Mouse (Mus musculus) cerebellum, adult 18-20 months (tissue): ENCODE results near the gene Trim41.
"Not testable (repeated sequence)": the region's sequence is repeated elsewhere in the genome, so short reads cannot be mapped to it uniquely, and the experiment has no call there.

Source experiments
- DNase-seq, 2 experiments: peaks; one replicate each; pipeline ENCODE4 v3.0.0; 2021

Trim41 gene

GRCm38 (mm10) chr11:48810142-48810541 is 7.0 kb downstream of the Trim41 start:
- DNase-seq = no peak

GRCm38 (mm10) chr11:48809434-48809830 is 7.7 kb downstream of the Trim41 start:
- no peak for DNase-seq

- DNase-seq = no peak
Measured at GRCm38 (mm10) chr11:48808737-48809433, 8.3 kb downstream of the Trim41 start.

- no peak for DNase-seq
Measured at GRCm38 (mm10) chr11:48808304-48808646, 8.9 kb downstream of the Trim41 start.

- DNase-seq = no peak
Measured at GRCm38 (mm10) chr11:48807563-48808303, 9.4 kb downstream of the Trim41 start.

GRCm38 (mm10) chr11:48806856-48807562 is 10.1 kb downstream of the Trim41 start:
- DNase-seq = no peak

- DNase-seq = no peak
Measured at GRCm38 (mm10) chr11:48804922-48805321, 12.2 kb downstream of the Trim41 start.

GRCm38 (mm10) chr11:48803988-48804387 is 13.2 kb downstream of the Trim41 start:
- DNase-seq = no peak

- DNase-seq = no peak
Measured at GRCm38 (mm10) chr11:48801831-48802772, 15.1 kb downstream of the Trim41 start.

GRCm38 (mm10) chr11:48799921-48800701 is 17.0 kb downstream of the Trim41 start, which contains the start of gene Rack1:
TSS of gene Rack1 (plus strand) at chr11:48800332.
- DNase-seq = peak; percentile 89 to 91

GRCm38 (mm10) chr11:48798984-48799920 is 17.9 kb downstream of the Trim41 start:
- DNase-seq = no peak

- DNase-seq = no peak
Measured at GRCm38 (mm10) chr11:48798308-48798707, 18.8 kb downstream of the Trim41 start.

GRCm38 (mm10) chr11:48797287-48797686 is 19.9 kb downstream of the Trim41 start:
- no peak for DNase-seq

- DNase-seq = no peak
Measured at GRCm38 (mm10) chr11:48796290-48796689, 20.9 kb downstream of the Trim41 start.

GRCm38 (mm10) chr11:48795221-48795620 is 21.9 kb downstream of the Trim41 start:
- no peak for DNase-seq

- DNase-seq = no peak
Measured at GRCm38 (mm10) chr11:48793184-48793583, 24.0 kb downstream of the Trim41 start.

- not testable (repeated sequence) for DNase-seq
Measured at GRCm38 (mm10) chr11:48791894-48792293, 25.3 kb downstream of the Trim41 start.

- no peak for DNase-seq
Measured at GRCm38 (mm10) chr11:48790946-48791345, 26.2 kb downstream of the Trim41 start.

GRCm38 (mm10) chr11:48789973-48790823 is 27.0 kb downstream of the Trim41 start:
- peak; percentile 87 to 92 for DNase-seq

GRCm38 (mm10) chr11:48789215-48789614 is 27.9 kb downstream of the Trim41 start:
- DNase-seq = no peak
